Mouse (Mus musculus): ENCODE measurements at regions not wholly inside any gene's neighbourhood (a gene's known extent, or its start where the extent isn't known, plus 50 kb on each side); places are given as distances from the start of the nearest gene placed in this dataset.

GRCm38 (mm10) chrX:21828975-21829374 lies 84.1 kb upstream of the Gm28269 start:
- DNase-seq (ENCODE audit: low spot score): peak; percentile 13

GRCm38 (mm10) chrX:21809212-21809611 lies 64.3 kb upstream of the Gm28269 start:
- no peak for DNase-seq (ENCODE audit: low spot score)

GRCm38 (mm10) chrX:21801834-21802233 lies 56.9 kb upstream of the Gm28269 start:
- no peak for DNase-seq (ENCODE audit: low spot score)

All from gastrocnemius, adult 18-20 months (tissue).